Mouse (Mus musculus) kidney, adult 9 months (tissue): ENCODE measurements around the gene Mucl3.

Source experiments
- DNase-seq: peaks from one replicate; pipeline ENCODE4 v3.0.0; 2022

The Mucl3 gene

GRCm38 (mm10) chr17:35643609-35644236, at the start of gene Mucl3:
TSS of gene Mucl3 (minus strand) at chr17:35643695.
- DNase-seq = no peak

- no peak for DNase-seq
Observed at GRCm38 (mm10) chr17:35692368-35692767, 48.9 kb upstream of the Mucl3 start.

- DNase-seq = no peak
Observed at GRCm38 (mm10) chr17:35691811-35692210, 48.3 kb upstream of the Mucl3 start.

- DNase-seq = no peak
Observed at GRCm38 (mm10) chr17:35689936-35690645, 46.6 kb upstream of the Mucl3 start.

GRCm38 (mm10) chr17:35688347-35689175, 45.1 kb upstream of the Mucl3 start:
- no peak for DNase-seq

- DNase-seq = no peak
Observed at GRCm38 (mm10) chr17:35685061-35685460, 41.6 kb upstream of the Mucl3 start.

GRCm38 (mm10) chr17:35681986-35682385, 38.5 kb upstream of the Mucl3 start:
- no peak for DNase-seq

GRCm38 (mm10) chr17:35680591-35680990, 37.1 kb upstream of the Mucl3 start:
- DNase-seq = no peak

GRCm38 (mm10) chr17:35673416-35674035, 30.0 kb upstream of the Mucl3 start, which contains the start of gene Gtf2h4:
TSS of gene Gtf2h4 (minus strand) at chr17:35673739.
- DNase-seq = peak; percentile 98

- no peak for DNase-seq
Observed at GRCm38 (mm10) chr17:35672527-35672926, 29.0 kb upstream of the Mucl3 start.

- DNase-seq = no peak
Observed at GRCm38 (mm10) chr17:35671846-35672245, 28.4 kb upstream of the Mucl3 start.

GRCm38 (mm10) chr17:35669731-35670130, 26.2 kb upstream of the Mucl3 start:
- DNase-seq = no peak

GRCm38 (mm10) chr17:35667334-35668065, 24.0 kb upstream of the Mucl3 start, which contains the start of gene Vars2:
TSS of gene Vars2 (minus strand) at chr17:35667592.
- DNase-seq = peak; percentile 98

GRCm38 (mm10) chr17:35666851-35667256, 23.4 kb upstream of the Mucl3 start:
- DNase-seq = no peak

GRCm38 (mm10) chr17:35665957-35666515, 22.5 kb upstream of the Mucl3 start:
- peak; percentile 57 for DNase-seq

GRCm38 (mm10) chr17:35653086-35653485, 9.6 kb upstream of the Mucl3 start:
- no peak for DNase-seq

GRCm38 (mm10) chr17:35649429-35649828, 5.9 kb upstream of the Mucl3 start:
- DNase-seq = peak; percentile 49

- no peak for DNase-seq
Observed at GRCm38 (mm10) chr17:35639352-35639751, 4.1 kb downstream of the Mucl3 start.

GRCm38 (mm10) chr17:35638475-35639190, 4.9 kb downstream of the Mucl3 start:
- peak; percentile 73 for DNase-seq

- DNase-seq = peak; percentile 37
Observed at GRCm38 (mm10) chr17:35636363-35636762, 7.1 kb downstream of the Mucl3 start.

- peak; percentile 80 for DNase-seq
Observed at GRCm38 (mm10) chr17:35635699-35636111, 7.8 kb downstream of the Mucl3 start.
